ENCODE assay signal across 9 mouse cellular contexts in the genomic region with DNA sequence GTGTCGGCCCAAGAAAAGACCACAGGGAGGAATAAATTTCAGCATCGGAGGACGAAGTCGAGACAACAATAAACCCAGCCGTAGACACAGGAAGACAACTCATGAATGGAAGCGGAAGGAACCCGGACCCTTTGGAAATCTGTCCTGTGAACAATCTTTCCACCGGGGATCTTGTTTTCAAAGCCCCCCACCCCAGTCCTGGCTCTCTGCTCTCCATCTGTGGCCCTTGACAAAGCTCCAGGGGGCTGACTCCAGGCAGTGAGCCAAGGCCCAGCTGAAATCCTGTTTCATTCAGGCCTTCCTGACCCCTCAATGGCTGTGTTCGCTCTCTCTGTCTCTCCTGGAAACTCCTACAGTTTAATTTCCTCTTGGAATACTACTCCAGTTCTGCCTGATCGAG.
DNase-seq lines count a peak whose midpoint lies in the region; ATAC-seq and TF ChIP-seq lines count a peak whose summit lies in the region.
"Had no signal": no experiment of that assay in that cellular context is flagged by ENCODE, and none has a peak within 500 bp of the region (broad histone marks: within the 10 kb centered on the region; RNA-seq: fewer than 3 reads in every experiment).

No protein-coding gene starts in this region.

- DNase-seq in layer of hippocampus, postnatal 10 days (ENCODE audit: low spot score in 2 of 2): peak; percentile 42 to 52
- no peak for DNase-seq in layer of hippocampus, adult 18-20 months (ENCODE audit: low spot score in 2 of 2)
- peak; percentile 30 to 38 for DNase-seq in gastrocnemius, postnatal 36 days
- no peak for DNase-seq in T-cell, adult 2 months (ENCODE audit: low spot score)
- DNase-seq in layer of hippocampus, adult 2 months (ENCODE audit: low spot score in 2 of 2): no peak
- DNase-seq: adrenal gland, adult 8-10 months; liver, embryonic 13.5 days had no signal

- intact Hi-C loops in gastrocnemius, postnatal 36 days (cut with DNase I): no loop called here

- H3K4me3 ChIP-seq in embryonic fibroblast, embryonic 13.5 days (ENCODE audit: insufficient read depth, low read length): no peak overlapping the region
- H3K4me3 ChIP-seq in hindbrain, embryonic 16.5 days (ENCODE audit: low read length): no peak overlapping the region
- no peak overlapping the region for H3K4me3 ChIP-seq in layer of hippocampus, adult 2 months
- H3K4me3 ChIP-seq: liver, embryonic 13.5 days had no signal

- H3K9ac ChIP-seq in hindbrain, embryonic 16.5 days (ENCODE audit: low read depth, low read length): no peak overlapping the region
- H3K9ac ChIP-seq: liver, embryonic 13.5 days had no signal

- no peak for TF ChIP-seq POLR2A in embryonic fibroblast, embryonic 13.5 days (IDR thresholded peaks at IDR 0.05; ENCODE audit: low read depth, low read length)

- no peaks in the 10 kb centered on the region; the same call in 1 of the 2 replicates for H3K4me1 ChIP-seq in embryonic fibroblast, embryonic 13.5 days (ENCODE audit: control insufficient read depth, insufficient read depth, low read length)
- H3K4me1 ChIP-seq in hindbrain, embryonic 16.5 days (ENCODE audit: control insufficient read depth, insufficient read depth, low read depth, low read length): peaks cover 5% of the 10 kb centered on the region
- H3K4me1 ChIP-seq: liver, embryonic 13.5 days had no signal

- H3K9me3 ChIP-seq in hindbrain, embryonic 16.5 days (ENCODE audit: control insufficient read depth, low read length): no peaks in the 10 kb centered on the region
- H3K9me3 ChIP-seq: liver, embryonic 13.5 days had no signal

- H3K4me2 ChIP-seq in hindbrain, embryonic 16.5 days (ENCODE audit: low read length): peak overlapping the region; percentile 20; the same call in 1 of the 2 replicates
- H3K4me2 ChIP-seq: liver, embryonic 13.5 days had no signal

- H3K27me3 ChIP-seq in hindbrain, embryonic 16.5 days (replicated peaks; ENCODE audit: control insufficient read depth, insufficient read depth, low read length): no peaks in the 10 kb centered on the region
- H3K27me3 ChIP-seq: liver, embryonic 13.5 days had no signal

- peak overlapping the region; percentile 14; the same call in 1 of the 2 replicates for H3K27ac ChIP-seq in embryonic fibroblast, embryonic 13.5 days (ENCODE audit: insufficient read depth, low read length)
- H3K27ac ChIP-seq in hindbrain, embryonic 16.5 days (ENCODE audit: low read depth, low read length): no peak overlapping the region
- H3K27ac ChIP-seq in layer of hippocampus, adult 2 months: no peak overlapping the region
- H3K27ac ChIP-seq: liver, embryonic 13.5 days had no signal

- ATAC-seq in hindbrain, embryonic 16.5 days: peak; percentile 85

- TF ChIP-seq CTCF in embryonic fibroblast, embryonic 13.5 days (IDR thresholded peaks at IDR 0.05; ENCODE audit: borderline replicate concordance, insufficient read depth, low read length): no peak
- no peak for TF ChIP-seq CTCF in layer of hippocampus, adult 2 months (conservative IDR thresholded peaks at IDR 0.05)

- 15% methylated on average over 10 of the region's 10 CpGs for WGBS in hindbrain, embryonic 16.5 days

- no peaks in the 10 kb centered on the region for H3K36me3 ChIP-seq in hindbrain, embryonic 16.5 days (ENCODE audit: control insufficient read depth, insufficient read depth, low read length)

Comparison
In these comparisons a context has a peak if more than half of its experiments do, and no peak if none do; other contexts are left out.
1. DNase-seq: peak in layer of hippocampus, postnatal 10 days (2 of 2) and gastrocnemius, postnatal 36 days (2 of 2); none in layer of hippocampus, adult 18-20 months (0 of 2), T-cell, adult 2 months (single experiment) and layer of hippocampus, adult 2 months (0 of 2).